Mouse (Mus musculus): ENCODE measurements around the gene Ugt1a8.

- TF ChIP-seq CTCF (IDR thresholded peaks at IDR 0.05): no peak
- TF ChIP-seq POLR2A (IDR thresholded peaks at IDR 0.05; ENCODE audit: insufficient read depth, low read depth, low read length): no peak
- TF ChIP-seq EP300 (IDR thresholded peaks at IDR 0.05; ENCODE audit: insufficient read depth, low read depth, low read length): no peak
Observed at GRCm38 (mm10) chr1:88235894-88236415, 148.3 kb downstream of the Ugt1a8 start.
